Mouse (Mus musculus): Measurements from ENCODE around the gene Sgce.

Gene Sgce

DNA sequence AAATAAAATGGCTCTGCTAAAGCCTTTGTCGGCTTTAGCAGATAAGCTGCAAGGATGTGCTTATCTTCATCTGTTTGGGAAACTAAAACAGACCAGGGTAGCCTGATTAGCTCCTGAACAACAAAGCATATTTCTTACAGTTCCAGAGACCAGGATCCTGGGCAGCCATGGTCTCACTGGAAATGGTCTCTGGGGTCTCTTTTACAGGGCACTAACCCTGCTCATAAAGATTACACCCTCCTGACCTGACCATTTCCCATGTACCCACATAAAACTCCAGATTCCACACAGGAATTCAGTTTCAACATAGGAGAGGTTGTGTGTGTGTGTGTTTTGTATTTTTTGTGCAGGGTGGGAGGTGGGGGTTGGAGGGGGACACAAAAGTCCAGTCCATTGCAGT lies 112.2 kb downstream of the Sgce start:
- DNase-seq = no peak

DNA sequence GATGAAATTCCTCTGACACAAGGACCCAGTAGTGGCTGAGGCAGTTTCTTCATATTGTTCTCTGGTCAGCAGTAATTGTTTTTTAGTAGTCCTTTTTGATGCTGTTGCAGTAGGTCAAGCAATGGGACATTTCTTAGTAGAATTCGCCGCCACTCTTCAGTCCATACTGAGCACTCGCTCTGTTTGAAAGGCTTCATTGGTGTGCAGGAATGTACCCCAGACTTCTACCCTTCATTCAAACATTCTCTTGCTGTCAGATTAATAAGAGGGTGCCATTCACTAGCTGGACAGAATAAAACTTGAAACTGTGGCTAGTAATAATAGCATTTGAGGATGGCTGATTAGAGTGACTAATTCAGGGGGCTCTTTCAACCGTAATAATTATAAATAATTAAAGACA lies 113.8 kb downstream of the Sgce start:
- no peak for DNase-seq

DNA sequence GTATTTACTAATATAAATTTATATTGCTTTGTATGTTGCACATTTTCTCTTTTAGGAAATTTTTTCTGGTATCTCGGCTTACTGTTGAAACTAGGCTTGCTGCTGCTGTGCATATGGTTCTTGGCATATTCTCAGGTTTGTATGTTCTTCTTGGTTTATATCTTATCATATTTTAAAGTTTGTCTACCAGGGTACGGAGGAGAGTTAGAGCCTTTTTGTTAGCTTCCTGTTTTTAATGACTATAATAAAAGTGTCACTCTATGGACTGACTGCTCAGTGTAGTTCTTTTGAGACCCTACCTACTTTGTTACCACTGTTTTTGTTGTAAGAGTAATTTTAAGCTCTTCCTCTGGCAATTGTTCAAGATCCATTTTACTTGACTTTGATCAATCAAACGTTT lies 115.5 kb downstream of the Sgce start:
- DNase-seq = no peak
